Comparison of ENCODE assay signal across 9 mouse cellular contexts in the genomic region with DNA sequence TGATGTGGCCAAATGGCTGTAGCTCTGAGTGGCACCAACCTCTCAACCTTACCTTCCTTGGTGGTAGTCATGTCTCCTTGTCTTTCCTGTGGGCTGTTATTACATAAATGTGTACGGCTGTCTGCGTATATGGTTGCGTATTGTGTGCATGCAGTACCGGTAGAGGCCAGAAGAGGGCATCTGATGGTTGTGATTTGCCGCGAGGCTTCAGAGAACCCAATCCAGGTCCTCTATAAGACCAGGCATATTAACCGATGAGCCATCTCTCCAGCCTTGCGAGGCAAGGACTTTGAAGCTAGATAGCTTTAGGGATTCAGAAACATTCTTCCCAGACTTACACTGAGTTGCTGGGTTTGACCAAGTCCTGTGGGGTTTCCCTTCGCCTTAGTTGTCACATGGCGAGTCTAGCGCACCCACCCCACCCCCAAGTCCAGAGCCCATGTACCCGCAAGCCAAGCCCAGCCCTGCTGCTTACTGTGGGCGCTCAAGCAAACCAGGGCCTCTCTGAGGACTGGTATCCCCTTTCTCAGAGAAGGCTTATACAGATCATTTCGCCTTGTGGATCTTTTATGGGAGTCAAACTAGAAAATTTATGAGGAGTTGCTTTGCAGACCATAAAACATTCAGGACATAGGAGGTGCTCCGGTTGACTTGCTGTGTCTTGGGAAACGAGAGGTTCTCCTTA.
DNase-seq lines count a peak whose midpoint lies in the region; TF ChIP-seq lines count a peak whose summit lies in the region.
"Had no signal": no experiment of that assay in that cellular context is flagged by ENCODE, and none has a peak within 500 bp of the region (broad histone marks: within the 10 kb centered on the region; RNA-seq: fewer than 3 reads in every experiment).

No protein-coding gene starts in this region.

- no peaks in the 10 kb centered on the region for H3K4me1 ChIP-seq in heart, adult 2 months (ENCODE audit: control insufficient read depth, insufficient read depth, low read length)
- H3K4me1 ChIP-seq in embryonic facial prominence, embryonic 10.5 days, result peaks cover 45% of the 10 kb centered on the region
- peaks cover 37% of the 10 kb centered on the region for H3K4me1 ChIP-seq in limb, embryonic 10.5 days

- H3K9ac ChIP-seq in heart, adult 2 months (ENCODE audit: low read depth, low read length), result no peak overlapping the region

- H3K9me3 ChIP-seq in embryonic facial prominence, embryonic 10.5 days, result peaks cover 5% of the 10 kb centered on the region; the same call in 1 of the 2 replicates
- H3K9me3 ChIP-seq in limb, embryonic 10.5 days (replicated peaks), result no peaks in the 10 kb centered on the region

- intact Hi-C loops in heart, adult 2 months (cut with DNase I), result no loop called here

- TF ChIP-seq CTCF in heart, adult 2 months (IDR thresholded peaks at IDR 0.05), result peak; percentile 55

- H3K4me3 ChIP-seq in heart, adult 2 months, result no peak overlapping the region
- no peak overlapping the region for H3K4me3 ChIP-seq in embryonic facial prominence, embryonic 10.5 days
- no peak overlapping the region for H3K4me3 ChIP-seq in limb, embryonic 10.5 days

- no peak for TF ChIP-seq POLR2A in heart, adult 2 months (IDR thresholded peaks at IDR 0.05; ENCODE audit: insufficient read depth, low read depth, low read length)

- TF ChIP-seq EP300 in heart, adult 2 months (IDR thresholded peaks at IDR 0.05; ENCODE audit: insufficient read depth, low read depth, low read length), result no peak

- 86% methylated on average over 16 of the region's 16 CpGs for WGBS in heart, adult 2 months
- 86% methylated on average over 16 of the region's 16 CpGs for WGBS in embryonic facial prominence, embryonic 10.5 days
- WGBS in limb, embryonic 10.5 days, result 80% methylated on average over 16 of the region's 16 CpGs

- H3K27me3 ChIP-seq in heart, adult 2 months (ENCODE audit: control insufficient read depth, insufficient read depth, low read length), result no peaks in the 10 kb centered on the region
- H3K27me3 ChIP-seq in embryonic facial prominence, embryonic 10.5 days (replicated peaks; ENCODE audit: low read depth, poor library complexity, severe bottlenecking), result no peaks in the 10 kb centered on the region
- H3K27me3 ChIP-seq in limb, embryonic 10.5 days (ENCODE audit: low read depth, poor library complexity, severe bottlenecking), result no peaks in the 10 kb centered on the region

- H3K27ac ChIP-seq in heart, adult 2 months, result no peak overlapping the region
- H3K27ac ChIP-seq in embryonic facial prominence, embryonic 10.5 days (replicated peaks), result peak overlapping the region; percentile 27; the same call in 1 of the 2 replicates
- no peak overlapping the region for H3K27ac ChIP-seq in limb, embryonic 10.5 days

- no peaks in the 10 kb centered on the region for H3K36me3 ChIP-seq in heart, adult 2 months (ENCODE audit: control insufficient read depth, insufficient read depth, low read length)
- no peaks in the 10 kb centered on the region for H3K36me3 ChIP-seq in embryonic facial prominence, embryonic 10.5 days (replicated peaks)
- no peaks in the 10 kb centered on the region for H3K36me3 ChIP-seq in limb, embryonic 10.5 days

- no peaks in the 10 kb centered on the region for H3K79me2 ChIP-seq in heart, adult 2 months (replicated peaks; ENCODE audit: control insufficient read depth, insufficient read depth, low read length)

- DNase-seq in heart, adult 2 months, result no peak
- no peak for DNase-seq in heart, adult 11 months
- DNase-seq in A20 (ENCODE audit: low read depth, low spot score), result peak; percentile 69
- peak; percentile 37 for DNase-seq in embryonic facial prominence, embryonic 10.5 days (ENCODE audit: low spot score)
- peak; percentile 53 for DNase-seq in limb, embryonic 10.5 days (ENCODE audit: low spot score)
- no peak for DNase-seq in Muller cell, postnatal 12 days (ENCODE audit: inconsistent ontology term)
- DNase-seq in left cerebral cortex, adult 8-10 months (ENCODE audit: low spot score in 2 of 2), result no peak
- no peak for DNase-seq in adrenal gland, postnatal 36 days
- DNase-seq: cerebellum, adult 2 months had no signal

Comparison
In these comparisons a context has a peak if more than half of its experiments do, and no peak if none do; other contexts are left out.
1. DNase-seq: peak in A20 (single experiment), embryonic facial prominence, embryonic 10.5 days (single experiment) and limb, embryonic 10.5 days (single experiment); none in heart, adult 2 months (0 of 2), heart, adult 11 months (single experiment), Muller cell, postnatal 12 days (single experiment), left cerebral cortex, adult 8-10 months (0 of 2) and adrenal gland, postnatal 36 days (0 of 2).